Mouse (Mus musculus): ENCODE measurements around the gene Tbc1d25. TPM values are rescaled to one million over a fixed set of nuclear protein-coding genes. Genes with fewer than 3 reads are reported as not detected.
A peak's percentile ranks its signal among the peaks of the same experiment; 100 is the strongest.

The Tbc1d25 gene
- 10 to 100 TPM; 14.4 to 17.7 TPM for total RNA-seq (2021)

DNA sequence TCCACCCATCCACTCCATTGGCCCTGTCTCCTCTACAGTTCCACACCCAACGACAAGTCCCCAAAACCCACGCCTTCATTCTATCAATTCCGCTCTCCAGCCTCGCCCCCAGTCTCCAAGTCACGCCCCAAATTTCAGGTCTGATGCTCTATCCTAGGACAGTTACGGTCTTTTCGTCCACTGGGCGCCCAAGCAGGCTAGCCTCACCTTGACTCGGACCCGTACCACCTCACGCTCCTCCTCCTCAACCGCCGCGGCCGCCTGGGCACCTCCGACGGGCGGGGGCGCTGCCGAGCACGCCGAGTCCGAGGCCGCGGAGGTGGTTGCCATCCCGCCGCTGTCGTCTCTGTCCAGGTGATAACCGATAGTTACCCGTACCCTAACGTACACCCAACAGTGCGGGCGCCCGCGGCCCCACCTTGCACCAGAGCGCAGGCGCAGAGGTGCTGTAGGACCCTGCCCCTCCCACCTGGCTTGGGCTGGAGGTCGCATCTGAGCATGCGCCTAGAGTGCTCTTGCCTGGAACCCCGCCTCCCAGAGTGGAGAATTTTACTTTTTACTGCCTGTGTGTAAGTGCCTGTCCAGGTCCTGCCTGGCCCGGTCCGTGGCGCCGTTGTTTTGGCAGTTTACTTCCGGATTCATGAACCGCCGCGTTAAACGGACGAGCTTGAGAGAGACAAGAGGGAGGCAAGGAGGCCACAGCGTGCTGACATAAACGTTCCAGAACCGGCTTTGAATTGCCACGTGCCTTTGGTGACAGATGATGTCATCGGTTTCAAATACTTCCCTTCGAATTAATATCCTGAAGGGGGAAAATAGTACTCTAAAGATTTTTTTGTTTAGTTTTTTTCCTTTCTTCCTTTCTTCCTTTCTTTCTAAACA, at the start of gene Tbc1d25:
Gene Tbc1d25 (minus strand): TSS at position 678 of the 882 bp plus-strand sequence.
- intact Hi-C loops (cut with DNase I) = no loop called here
- DNase-seq (ENCODE audit: extremely low spot score in 1 of 2, low spot score in 2 of 2) = peak; percentile 63 to 87

- intact Hi-C loops (cut with DNase I) = no loop called here
- no peak for DNase-seq (ENCODE audit: extremely low spot score in 1 of 2, low spot score in 2 of 2)
Observed at GRCm38 (mm10) chrX:8223473-8223872, 47.5 kb upstream of the Tbc1d25 start.

DNA sequence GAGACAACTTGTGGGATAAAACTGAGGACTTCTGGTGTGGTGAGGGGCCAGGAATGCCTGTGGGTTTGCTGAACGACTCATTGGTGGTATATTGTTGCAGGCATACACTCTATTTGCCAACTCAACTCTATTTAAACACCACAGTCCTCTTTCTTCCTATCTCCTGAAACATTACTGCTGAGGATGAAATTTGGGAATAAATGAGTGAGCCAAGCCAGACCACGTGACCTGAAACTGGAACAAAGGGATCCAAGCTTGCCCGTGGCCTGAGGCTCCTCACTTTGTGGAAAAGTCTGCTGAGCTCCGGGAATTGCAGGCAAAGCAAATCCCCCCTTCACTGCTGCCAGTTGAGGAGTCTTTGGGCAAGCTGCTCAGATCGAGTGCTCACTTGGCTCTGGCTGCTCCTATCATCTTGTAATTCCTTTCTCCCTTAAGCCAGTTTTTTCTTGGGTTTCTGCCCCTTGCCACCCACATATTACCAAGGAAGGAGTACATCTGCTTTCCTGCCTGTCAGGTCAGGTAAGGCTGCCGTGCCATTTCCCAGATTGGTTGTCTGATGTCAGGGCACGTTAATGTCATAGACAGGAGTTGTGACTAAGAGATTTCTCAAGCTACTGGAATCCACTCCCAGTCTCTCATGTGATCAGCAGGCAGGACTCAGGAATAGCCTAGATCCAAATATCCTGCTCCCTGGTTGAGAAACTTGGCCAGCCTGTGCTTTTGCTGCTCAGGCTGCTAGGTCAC, 46.9 kb upstream of the Tbc1d25 start:
- intact Hi-C loops (cut with DNase I) = no loop called here
- peak in 1 of 2 experiments; percentile 11 for DNase-seq (ENCODE audit: extremely low spot score in 1 of 2, low spot score in 2 of 2)

GRCm38 (mm10) chrX:8222296-8222677, 46.3 kb upstream of the Tbc1d25 start:
- intact Hi-C loops (cut with DNase I) = no loop called here
- DNase-seq (ENCODE audit: extremely low spot score in 1 of 2, low spot score in 2 of 2) = peak in 1 of 2 experiments; percentile 24

GRCm38 (mm10) chrX:8219651-8220050, 43.7 kb upstream of the Tbc1d25 start:
- intact Hi-C loops (cut with DNase I) = no loop called here
- DNase-seq (ENCODE audit: extremely low spot score in 1 of 2, low spot score in 2 of 2) = no peak

GRCm38 (mm10) chrX:8218114-8218513, 42.1 kb upstream of the Tbc1d25 start:
- intact Hi-C loops (cut with DNase I) = no loop called here
- no peak for DNase-seq (ENCODE audit: extremely low spot score in 1 of 2, low spot score in 2 of 2)

GRCm38 (mm10) chrX:8217383-8217782, 41.4 kb upstream of the Tbc1d25 start:
- intact Hi-C loops (cut with DNase I) = no loop called here
- DNase-seq (ENCODE audit: extremely low spot score in 1 of 2, low spot score in 2 of 2) = no peak

DNA sequence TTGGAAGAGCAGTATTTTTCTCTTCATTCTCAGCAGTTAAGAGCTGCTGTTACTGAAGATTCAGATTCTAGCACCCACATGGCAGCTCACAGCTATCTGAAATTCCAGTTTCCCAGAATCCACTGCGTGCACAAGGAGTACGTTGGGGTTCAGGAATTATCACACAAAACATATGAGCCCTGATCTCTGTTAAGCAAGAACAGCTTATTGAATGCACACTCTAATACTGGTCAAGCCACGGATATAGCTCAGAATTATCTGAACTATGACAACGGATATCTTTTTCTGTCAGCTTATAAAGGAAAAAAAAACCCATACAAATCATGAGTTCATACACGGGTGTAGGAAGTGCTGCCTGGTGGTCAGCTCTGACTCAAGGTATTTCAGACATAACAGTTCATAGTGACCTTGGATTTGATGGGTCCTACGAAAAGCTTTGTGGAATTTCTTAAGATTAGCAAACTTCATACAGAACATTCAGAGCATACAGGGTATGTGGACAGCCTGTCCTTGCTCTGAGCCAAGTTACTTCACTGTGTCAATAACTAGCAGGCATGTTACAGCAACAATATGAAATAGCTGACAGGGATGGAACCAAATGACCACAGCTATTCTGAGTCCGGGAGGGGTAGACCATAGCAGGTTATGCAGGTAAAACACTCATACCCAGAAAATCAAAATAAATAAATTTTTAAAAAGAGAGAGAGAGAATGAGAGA, 35.7 kb upstream of the Tbc1d25 start:
- intact Hi-C loops (cut with DNase I) = no loop called here
- no peak for DNase-seq (ENCODE audit: extremely low spot score in 1 of 2, low spot score in 2 of 2)

- no peak for DNase-seq (ENCODE audit: extremely low spot score in 1 of 2, low spot score in 2 of 2)
- intact Hi-C loops (cut with DNase I) = loop anchor here (5.0 kb wide), 1 partner anchor 38 kb away; no protein-coding TSS in a partner anchor
Observed at GRCm38 (mm10) chrX:8209720-8210119, 33.7 kb upstream of the Tbc1d25 start.

DNA sequence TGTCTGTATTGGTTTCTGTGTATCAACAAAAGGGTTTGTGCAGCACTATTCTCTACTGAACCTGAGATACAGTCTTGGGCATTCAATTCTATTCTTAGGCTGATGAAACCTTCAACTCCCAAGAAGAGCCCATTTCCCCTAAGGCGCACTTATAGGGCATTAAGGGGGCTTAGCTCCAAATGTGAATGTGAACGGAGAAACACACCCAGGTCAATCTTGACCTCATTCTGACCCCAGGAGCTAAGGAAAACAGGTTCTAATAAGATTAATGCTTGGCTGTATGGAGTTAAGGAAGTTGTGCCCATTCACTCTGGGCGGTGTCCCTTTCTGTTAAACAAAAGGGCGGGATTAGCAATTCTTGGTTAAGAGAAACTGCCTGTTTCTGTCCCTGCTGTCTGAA, 31.2 kb upstream of the Tbc1d25 start:
- intact Hi-C loops (cut with DNase I) = loop anchor here (5.0 kb wide), 1 partner anchor 40 kb away; no protein-coding TSS in a partner anchor
- no peak for DNase-seq (ENCODE audit: extremely low spot score in 1 of 2, low spot score in 2 of 2)

GRCm38 (mm10) chrX:8206694-8207197, 30.8 kb upstream of the Tbc1d25 start:
- DNase-seq (ENCODE audit: extremely low spot score in 1 of 2, low spot score in 2 of 2) = no peak
- intact Hi-C loops (cut with DNase I) = loop anchor here (5.0 kb wide), 1 partner anchor 41 kb away; no protein-coding TSS in a partner anchor

- intact Hi-C loops (cut with DNase I) = loop anchor here (5.0 kb wide), 1 partner anchor 41 kb away; no protein-coding TSS in a partner anchor
- peak; percentile 75 to 91 for DNase-seq (ENCODE audit: extremely low spot score in 1 of 2, low spot score in 2 of 2)
Observed at GRCm38 (mm10) chrX:8206015-8206693, 30.2 kb upstream of the Tbc1d25 start, which contains the start of gene Porcn. TSS of gene Porcn (minus strand) at chrX:8206525.

- intact Hi-C loops (cut with DNase I) = loop anchor here (5.0 kb wide), 1 partner anchor 42 kb away; no protein-coding TSS in a partner anchor
- no peak for DNase-seq (ENCODE audit: extremely low spot score in 1 of 2, low spot score in 2 of 2)
Observed at GRCm38 (mm10) chrX:8205551-8205950, 29.6 kb upstream of the Tbc1d25 start.

GRCm38 (mm10) chrX:8205088-8205487, 29.1 kb upstream of the Tbc1d25 start:
- intact Hi-C loops (cut with DNase I) = loop anchor here (5.0 kb wide), 1 partner anchor 42 kb away; no protein-coding TSS in a partner anchor
- DNase-seq (ENCODE audit: extremely low spot score in 1 of 2, low spot score in 2 of 2) = no peak

GRCm38 (mm10) chrX:8204076-8204475, 28.1 kb upstream of the Tbc1d25 start:
- DNase-seq (ENCODE audit: extremely low spot score in 1 of 2, low spot score in 2 of 2) = no peak
- intact Hi-C loops (cut with DNase I) = no loop called here

DNA sequence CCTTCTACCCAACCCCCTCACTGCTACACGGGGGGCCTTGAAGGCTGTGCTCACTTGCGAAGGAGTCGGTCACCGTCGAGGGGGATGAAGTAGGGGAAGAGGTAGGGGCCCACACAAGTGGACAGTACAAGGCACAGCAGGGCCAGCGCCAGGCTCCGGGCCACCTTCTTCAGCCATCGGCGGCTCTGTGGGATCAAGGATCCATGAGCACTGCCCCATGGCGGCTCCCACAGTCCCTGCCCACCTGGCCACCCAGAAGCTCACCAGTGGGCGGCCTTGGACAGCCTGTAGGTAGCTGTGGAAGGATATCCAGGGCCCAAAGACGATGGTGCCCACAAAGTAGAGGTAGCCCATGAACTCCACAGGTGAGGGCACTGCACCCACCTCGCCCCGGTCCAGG, 27.1 kb upstream of the Tbc1d25 start:
- intact Hi-C loops (cut with DNase I) = no loop called here

GRCm38 (mm10) chrX:8193419-8193723, 17.4 kb upstream of the Tbc1d25 start, which contains the start of gene Ebp:
TSS of gene Ebp (minus strand) at chrX:8193512.
- intact Hi-C loops (cut with DNase I) = no loop called here
- peak in 1 of 2 experiments; percentile 16 for DNase-seq (ENCODE audit: extremely low spot score in 1 of 2, low spot score in 2 of 2)

More for the DNA sequence above, 27.1 kb upstream of the Tbc1d25 start:
- no peak for DNase-seq (ENCODE audit: extremely low spot score in 1 of 2, low spot score in 2 of 2)
